Mouse (Mus musculus) urinary bladder, postnatal 25 days (tissue): ENCODE data around the gene Bicdl1.
"Not testable (repeated sequence)": the region's sequence is repeated elsewhere in the genome, so short reads cannot be mapped to it uniquely, and the experiment has no call there.

ENCODE experiments used
- DNase-seq: peaks from one replicate; pipeline ENCODE4 v3.0.0; 2022; ENCODE audit warnings: low spot score

The Bicdl1 gene

DNA sequence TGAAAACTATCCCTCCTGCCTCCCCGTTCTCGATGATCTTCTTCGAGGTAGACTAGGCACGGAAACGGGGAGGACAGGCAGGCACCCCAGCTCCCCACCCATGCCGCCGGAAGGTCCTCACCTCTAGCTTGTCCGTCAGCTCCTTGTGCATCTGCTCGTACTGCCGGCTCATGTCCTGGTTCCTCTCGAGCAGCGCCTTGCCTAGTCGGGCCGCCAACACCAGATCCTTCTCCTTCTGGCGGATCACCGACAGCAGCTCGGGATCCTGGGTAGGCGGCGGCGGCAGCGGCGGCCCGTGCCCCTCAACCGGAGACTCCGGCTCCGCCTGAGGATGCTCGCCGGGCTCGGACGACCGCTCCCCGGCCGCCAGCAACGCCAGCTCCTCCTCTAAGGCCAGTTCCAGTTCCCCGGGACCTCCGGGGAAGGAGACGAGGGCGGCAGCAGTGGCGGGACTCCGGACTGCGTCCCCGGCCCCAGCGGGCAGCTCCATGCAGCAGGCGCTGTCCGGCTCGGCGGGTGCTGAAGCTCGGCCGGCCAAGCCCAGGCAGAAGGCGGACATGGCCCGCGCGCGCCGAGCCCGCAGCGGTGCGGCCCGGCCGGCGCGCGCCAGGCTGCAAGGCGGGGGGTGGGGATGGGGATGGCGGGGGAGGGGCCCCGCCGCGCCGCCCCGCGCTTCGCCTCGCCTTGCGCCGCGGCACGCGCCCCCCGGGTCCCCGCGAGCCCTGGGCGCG lies at the start of gene Bicdl1:
TSS of gene Bicdl1 (minus strand) at position 621 of the 731 bp plus-strand sequence.
- DNase-seq, result peak; percentile 92

DNA sequence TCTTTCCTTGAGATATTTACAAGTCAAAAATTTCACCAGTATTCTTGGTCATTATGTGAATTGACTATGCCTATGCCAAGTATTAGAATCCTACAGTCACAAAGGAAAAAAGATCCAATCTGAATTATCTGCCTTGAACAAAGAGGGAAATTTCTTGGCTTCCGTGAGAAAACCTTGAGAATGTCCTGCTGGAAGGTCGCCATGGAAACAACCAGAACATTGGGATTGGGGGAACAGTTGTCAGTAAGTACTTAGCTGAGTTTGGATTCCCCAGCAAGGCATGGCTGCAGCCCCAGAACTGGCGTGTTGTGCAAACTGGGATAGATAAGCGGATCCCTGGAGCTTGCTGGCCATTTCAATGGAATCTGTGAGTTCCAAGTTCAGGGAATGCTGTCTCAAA lies 45.5 kb upstream of the Bicdl1 start:
- no peak for DNase-seq

DNA sequence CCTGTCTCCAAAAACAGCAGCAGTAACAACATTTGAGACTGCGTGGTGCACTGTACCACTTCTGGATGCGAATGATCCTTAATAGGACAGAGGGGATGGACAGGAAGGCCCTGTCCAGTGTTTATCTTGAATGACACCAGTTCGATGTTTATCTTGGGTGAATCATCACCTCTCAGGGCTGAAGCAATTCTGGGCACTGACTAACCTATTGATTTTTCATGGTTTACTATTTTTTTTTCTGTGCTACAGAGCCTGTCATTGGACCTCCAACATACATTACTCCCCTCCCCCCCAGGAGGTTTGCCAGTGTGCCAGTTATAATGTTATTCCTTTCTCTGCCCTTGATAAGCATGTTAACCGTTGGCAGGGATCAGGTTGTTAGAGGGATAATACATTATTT lies 43.9 kb upstream of the Bicdl1 start:
- no peak for DNase-seq

DNA sequence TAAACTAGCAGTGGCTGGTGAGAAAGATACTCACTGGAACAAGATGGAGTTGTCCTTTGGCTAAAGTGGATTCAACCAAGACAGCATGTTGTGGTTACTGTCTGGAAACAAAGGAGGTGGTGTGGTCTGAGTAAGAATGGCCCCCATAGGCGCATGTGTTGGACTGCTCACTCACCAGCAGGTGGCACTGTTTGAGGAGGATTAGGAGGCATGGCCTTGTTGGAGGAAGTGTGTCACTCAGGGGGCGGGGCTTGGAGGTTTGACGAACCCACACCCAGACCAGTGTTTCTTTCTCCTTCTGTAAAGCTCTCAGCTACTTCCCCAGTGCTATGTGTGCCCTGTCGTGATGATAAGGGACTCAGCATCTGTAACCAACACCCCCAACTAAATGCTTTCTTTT lies 38.6 kb upstream of the Bicdl1 start:
- no peak for DNase-seq

DNA sequence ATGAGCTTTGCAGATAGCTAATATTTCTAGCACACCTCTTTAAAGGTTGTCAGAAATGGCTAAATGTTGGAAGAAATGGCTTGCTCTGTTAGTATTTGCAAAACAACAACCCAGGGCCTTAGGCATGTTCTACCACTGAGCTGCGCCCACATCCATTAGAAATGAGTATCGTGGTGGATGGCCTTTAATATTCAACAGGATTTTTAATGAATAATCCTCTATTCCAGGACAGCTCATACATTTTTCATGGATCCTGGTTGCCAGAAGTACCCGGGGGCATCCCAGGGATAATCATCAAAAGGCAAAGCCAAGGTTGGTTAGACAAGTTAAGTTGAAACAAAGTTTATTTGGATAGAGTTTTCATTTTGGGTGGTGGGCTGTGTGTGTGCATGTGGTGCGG lies 37.7 kb upstream of the Bicdl1 start:
- DNase-seq, result no peak

DNA sequence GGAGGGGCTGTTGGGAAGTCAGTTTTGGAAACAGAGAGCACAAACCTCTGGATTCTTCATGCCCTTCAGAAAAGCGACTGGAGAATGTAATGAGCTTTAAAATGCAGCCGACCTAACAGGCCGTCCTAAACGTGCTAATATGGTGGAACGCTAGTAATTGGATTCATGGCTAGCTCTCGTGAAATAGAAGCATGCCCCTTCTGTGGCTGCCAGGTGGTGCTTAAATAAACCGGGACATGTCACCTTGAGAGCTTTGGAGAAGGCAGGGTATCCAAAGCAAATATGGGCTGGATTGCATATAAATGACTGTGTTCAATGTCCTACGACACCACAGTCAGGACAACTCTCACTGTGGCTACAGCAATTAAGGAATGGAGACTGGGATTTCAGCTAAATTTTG lies 35.4 kb upstream of the Bicdl1 start:
- DNase-seq, result no peak

DNA sequence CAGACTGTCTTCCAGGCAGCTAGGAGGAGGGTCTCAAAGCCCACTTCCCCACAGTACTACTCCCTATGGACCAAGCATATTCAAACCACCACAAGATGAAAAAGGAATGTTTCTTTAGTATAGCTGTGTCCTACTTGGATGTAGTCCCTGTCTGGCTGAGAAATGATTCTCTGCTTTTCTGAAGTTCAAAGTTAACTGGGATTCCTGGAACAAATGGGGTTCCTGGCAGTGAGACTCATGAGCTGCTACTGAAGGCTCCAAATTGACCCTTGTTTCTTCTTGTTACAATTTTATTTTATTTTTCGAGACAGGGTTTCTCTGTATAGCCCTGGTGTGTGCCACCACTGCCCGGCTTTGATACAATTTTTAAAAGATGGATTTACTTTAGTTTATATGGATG lies 32.6 kb upstream of the Bicdl1 start:
- no peak for DNase-seq

DNA sequence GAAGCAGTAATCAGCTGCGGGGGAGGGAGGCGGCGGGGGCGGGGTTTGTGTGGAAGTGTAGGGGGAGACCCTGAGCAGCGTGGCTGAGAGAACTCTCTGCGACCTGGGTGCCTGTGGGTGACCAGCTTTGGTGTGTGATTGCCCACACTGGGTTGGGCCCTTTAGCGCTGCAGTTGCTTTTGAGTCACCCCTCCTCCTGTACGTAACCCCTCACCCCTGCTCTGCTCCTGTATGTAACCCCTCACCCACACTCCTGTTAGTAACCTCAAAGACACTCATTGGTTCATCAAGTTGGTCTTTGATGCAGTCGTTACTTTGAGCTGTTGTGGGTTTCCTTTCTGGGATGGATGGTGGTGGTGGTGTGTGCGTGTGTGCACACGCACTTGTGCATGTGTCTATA lies 29.5 kb upstream of the Bicdl1 start:
- no peak for DNase-seq

DNA sequence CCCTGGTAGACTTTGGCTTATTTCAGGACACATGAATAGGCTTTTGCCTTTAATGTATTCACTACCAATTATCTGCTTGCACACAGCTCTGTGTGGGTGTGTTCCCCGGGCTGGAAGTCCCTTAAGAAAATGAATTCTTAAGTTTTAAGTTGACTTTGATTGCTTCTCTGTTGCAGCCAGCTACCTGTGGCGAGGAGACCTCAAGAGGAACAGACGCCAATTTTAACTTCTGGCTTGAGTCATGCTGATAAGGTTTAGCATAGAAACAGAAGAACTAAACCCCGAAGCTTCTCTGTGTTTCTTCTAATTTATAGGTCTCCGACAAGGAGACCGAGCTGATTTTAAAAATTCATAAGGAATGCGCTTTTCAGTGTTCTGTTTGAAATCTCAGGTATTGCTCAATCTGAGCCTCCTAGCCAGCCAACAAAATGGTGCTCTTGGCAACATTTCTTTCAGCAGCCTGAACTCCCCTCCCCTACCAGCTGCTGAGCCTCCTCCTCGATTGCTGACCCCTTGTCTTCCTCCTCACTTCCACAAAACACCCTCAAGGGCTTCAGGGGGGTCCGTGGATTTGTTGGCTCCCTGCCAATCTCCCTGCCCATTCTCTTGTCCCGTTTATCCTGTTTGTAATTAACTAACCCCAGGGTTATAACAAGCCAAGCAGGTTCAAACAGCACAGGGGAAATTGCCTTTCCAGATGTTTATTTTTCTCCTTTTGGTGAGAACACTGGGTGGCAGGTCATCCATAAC lies 27.2 kb upstream of the Bicdl1 start:
- no peak for DNase-seq

DNA sequence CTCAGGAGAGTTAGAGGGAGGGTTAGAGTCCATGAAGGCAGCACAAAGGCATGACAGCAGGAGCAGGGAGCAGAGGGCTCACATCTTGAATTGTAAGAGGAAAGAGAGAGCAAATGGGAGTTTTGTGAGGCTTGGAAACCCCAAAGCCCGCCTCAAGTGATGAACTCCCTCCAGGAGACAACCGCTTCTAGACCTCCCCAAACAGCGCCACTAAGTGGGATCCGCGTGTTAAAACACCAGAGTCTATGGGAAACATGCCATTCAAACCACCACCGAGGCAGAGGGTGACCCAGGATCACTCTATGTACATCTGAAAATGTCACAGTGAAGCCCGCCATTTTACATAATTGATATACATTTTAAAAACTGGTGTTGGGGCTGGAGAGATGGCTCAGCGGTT lies 26.1 kb upstream of the Bicdl1 start:
- DNase-seq, result no peak

DNA sequence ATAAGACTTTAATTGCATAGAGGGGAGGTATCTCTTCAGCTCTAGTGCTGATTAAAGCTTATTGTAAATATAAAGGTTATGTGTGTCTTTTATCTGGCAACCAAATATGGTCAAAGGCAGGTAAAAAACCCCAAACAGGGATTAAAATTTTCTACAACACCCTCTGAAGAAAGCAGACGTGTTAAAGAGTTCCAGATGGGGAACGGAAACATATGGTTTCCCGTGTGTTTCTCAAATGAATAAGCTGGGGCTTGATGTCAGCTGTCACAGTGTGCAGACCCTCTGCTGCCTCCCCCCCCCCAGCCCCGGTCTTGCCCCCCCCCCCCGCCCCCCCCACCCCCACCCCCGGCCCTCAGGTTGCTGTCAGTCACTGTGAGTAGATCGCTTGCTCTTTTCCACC lies 24.1 kb upstream of the Bicdl1 start:
- DNase-seq, result no peak

DNA sequence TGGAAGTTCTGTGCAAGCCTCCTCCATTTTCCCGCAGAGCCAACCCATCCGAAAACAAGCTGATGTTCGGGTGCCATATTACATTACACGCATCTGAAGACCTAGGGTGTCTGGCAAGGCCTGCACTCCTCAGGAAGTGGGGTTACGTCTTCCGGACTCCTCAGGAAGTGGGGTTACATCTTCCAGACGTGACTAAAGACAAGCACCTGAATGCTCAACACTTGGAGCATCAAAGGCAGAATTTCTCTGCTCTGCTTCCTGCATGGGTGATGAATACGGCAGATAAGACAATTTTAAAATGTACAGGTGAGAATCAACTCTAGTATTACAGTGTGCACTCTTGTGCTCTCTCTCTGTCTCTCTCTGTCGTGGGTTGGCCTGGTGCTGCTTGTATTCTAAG lies 23.4 kb upstream of the Bicdl1 start:
- no peak for DNase-seq

DNA sequence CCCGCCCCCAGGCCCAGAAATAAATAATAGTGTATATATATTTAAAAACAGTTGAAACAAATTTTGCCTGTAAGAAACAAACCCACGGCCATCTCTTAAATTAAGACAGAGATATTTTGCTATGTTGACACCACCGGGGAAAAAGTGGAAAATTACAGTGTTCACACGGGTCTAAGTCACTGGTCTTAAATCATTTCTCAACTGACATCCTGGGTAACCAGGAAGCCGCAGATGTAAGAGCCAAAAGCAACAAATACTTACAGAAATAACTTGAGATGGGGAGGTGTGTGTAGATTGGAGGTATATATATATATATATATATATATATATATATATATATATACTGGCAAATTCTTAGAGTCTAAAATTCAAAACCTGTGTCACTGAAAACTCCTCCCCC lies 21.5 kb upstream of the Bicdl1 start:
- no peak for DNase-seq

DNA sequence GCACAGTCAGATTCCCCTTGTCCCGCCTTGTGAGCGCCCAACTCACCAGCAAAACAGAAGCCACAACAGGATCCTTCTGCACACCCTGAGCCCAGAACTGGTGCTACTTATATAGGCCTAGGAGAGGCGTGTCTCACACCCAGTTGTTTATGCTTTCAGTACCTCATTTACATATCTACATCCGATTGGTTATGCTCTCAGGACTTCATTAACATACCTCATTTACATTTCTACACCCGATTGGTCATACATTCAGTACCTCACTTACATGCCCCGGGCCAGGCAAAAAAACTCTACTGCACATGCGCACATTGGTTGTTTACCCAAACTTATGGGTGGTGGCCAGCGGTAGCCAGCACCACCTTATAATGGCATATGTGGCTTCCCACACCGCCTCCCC lies 20.5 kb upstream of the Bicdl1 start:
- DNase-seq, result not testable (repeated sequence)

DNA sequence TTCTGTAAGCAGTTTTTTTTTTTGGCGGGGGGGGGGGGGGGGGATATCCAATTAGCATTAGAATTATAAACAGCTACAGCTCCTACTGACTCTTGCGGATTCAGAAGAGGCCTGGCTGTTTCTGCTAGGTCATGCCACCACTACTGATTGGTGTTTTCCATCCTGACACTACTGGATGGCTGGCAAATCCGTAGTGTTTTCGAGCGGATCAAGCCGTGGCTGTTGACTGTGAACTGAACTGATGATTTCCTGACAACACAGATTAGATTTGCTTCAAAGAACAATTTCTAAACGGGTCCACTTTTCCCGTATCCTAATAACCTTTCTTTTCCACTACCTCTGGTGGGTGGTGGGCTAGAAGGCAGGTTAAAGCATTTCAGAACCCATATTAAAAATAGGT lies 16.9 kb upstream of the Bicdl1 start:
- DNase-seq, result no peak

DNA sequence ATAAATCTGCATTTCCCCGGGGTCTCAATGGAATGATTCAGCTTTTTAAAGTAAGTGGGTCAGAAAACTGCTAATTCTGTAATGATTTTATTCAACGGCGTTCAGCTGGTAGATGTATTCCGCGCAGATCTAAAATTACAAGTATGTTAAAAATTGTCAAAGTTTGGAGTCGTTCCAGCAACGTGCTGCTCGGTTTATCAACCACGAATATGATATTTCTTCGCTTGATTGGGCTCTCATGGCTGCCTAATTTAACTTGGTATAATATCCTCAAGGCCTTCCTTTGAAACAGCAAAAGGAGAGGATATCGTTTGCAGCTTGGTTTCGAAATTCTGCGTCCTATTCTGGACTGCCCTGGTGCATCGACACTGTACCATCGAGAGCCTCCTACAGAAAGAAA lies 13.9 kb upstream of the Bicdl1 start:
- no peak for DNase-seq

DNA sequence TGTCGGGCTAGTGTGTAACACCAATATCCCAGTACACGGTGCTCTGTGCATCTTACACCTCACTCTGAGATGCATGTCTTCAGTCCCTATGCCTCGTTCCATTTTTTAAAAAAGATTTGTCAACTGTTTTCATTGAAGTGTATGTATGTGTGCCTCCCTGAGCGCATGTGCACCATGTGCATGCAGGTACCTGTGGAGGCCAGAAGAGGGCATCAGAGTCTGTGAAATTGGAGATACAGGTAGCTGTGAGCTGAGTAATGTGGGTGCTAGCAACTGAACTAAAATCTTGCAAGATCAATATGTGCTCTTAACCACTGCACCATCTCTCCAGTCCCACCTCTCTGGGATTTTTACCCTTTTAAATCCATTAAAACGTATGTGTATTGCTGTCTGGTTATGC lies 6.6 kb upstream of the Bicdl1 start:
- no peak for DNase-seq

DNA sequence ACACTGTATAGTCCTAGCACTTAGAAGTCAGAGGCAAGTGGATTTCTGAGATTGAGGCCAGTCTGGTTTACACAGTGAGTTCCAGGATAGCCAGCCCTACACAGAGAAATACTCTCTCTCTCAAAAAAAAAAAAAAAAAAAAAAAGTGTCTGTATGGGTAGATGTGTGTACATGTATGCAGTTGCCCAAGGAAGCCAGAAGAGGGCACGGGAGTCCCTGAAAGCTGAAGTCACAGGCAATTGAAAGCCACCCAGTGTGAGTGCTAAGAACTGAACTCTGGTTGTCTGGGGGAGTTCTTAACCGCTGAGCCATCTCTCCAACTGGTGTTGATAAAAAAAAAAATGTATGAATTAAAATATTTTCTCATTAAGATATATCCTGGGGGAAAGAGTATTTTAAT lies 3.1 kb upstream of the Bicdl1 start:
- no peak for DNase-seq

DNA sequence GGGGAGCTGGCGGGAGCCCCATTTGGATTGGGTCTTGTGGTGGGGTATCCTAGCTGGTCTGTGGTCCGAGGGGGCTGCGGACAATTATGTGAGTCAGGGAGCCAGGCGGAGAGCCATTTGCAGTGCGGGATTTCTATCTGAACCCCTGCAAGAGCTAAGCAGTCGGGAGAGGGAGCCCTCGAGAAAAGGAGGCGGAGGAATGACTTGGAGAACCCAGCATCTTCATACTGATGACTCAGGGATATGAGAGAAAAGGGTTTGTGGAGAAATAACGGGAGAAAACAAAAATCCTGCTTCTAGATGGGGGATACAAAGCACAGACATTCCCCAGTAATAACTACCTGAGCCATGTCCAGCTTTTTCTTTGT lies 1.4 kb upstream of the Bicdl1 start:
- no peak for DNase-seq

DNA sequence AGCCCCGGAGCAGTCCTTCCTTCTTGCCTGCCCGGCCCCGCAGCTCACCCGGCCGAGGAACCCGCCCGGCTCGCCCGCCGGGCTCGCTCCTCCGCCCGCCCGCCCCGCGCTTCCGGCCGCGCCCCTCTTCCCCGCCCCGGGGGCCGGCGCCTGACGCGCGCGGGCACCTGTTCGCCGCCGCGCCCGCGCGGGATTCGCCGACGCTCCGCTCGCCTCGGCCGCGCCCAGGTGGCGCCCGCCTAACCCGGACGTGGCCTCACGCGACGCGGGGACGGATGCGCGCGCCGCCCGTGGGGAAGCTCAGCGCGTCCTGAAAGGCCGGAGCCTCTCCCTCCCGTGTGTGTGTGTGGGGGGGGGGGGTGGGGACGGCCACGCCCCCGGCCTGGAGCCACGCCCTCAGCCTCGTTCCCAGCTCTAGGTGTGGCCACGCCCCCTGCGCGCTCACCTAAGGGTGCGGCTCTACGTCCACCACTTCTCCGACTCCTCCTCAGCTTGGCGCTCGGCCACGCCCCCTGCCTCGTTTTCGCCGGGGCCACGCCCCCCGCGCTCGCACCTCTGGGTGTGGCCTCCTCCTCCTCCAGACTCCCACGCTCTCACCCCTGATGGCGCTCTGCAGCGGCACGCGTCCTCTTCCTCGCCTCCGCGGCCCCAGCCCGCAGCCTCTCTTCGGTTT lies 891 bp upstream of the Bicdl1 start:
- DNase-seq, result peak; percentile 89

DNA sequence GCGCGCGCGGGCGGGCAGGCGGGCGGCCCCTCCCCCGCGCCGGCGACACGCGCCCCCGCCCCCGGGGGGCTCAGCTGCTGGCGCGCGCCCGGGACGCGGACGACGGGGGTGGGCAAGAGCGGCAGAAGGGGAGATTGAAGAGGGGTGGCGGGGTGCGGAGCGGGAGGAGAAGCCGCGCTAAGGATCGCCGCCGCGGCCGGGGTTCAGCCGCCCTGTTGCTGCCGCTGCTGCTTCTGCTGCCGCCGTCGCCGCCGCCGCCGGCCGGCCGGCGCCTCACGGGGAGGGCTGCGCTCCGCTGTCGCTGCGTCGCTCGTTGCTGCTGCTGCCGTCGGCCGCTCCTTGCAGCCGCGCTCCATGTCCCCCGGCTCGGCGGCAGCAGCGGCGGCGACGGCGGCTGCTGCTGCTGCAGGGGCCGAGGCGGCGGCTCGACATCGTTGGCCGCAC lies 333 bp upstream of the Bicdl1 start:
- peak; percentile 5 for DNase-seq

DNA sequence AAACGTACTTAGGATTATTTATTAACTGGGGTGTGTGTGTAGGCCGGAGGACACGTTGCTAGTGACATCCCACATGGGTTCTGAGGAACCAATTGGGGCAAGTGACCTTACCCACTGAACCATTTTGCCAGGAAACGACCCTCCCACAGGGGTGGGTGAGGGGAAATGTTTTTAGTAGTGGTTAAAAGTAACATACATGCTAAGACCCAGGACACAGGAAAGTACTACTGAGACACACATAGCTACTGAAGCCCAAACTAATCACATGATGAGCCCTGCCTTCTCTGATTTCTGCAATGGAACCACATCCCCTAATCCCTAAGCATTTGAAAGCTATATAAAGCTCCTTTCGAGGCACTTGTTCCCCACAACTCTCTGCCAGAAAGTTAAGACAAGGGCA lies 1.1 kb downstream of the Bicdl1 start:
- no peak for DNase-seq

DNA sequence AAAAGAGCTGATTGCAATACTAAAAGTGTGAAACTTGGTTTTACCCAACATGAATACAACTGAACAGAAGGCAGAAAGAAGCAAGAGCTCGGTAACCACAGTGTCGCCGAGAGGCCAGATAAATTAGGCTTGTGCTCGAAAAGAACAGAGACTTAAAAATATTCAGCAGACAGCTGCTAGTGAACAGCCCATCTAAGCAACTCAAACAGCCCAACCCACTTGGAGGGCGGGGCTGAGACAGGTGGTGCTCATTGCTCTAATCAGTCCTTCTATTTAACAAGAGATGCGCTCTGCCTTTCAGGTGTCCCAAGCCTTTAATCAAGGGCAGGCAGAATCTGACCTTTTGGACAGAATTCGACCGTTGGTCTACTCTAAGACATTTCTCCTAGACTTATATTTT lies 4.8 kb downstream of the Bicdl1 start:
- DNase-seq, result no peak
